Mouse (Mus musculus) hindbrain, embryonic 10.5 days (tissue): ENCODE results near the gene Nectin3. TPM values are rescaled to one million over a fixed set of nuclear protein-coding genes. Genes with fewer than 3 reads are reported as not detected.
"Not testable (repeated sequence)": the region's sequence is repeated elsewhere in the genome, so short reads cannot be mapped to it uniquely, and the experiment has no call there.

Source experiments
- DNase-seq: peaks from one replicate; pipeline ENCODE4 v3.0.0-alpha.2; 2017; ENCODE audit warnings: low spot score
- H3K27ac ChIP-seq: fragments of 300-500 bp; sonication (generic); 2 replicates; pipeline ENCODE4 v1.5.1; 2016; ENCODE audit warnings: mild to moderate bottlenecking, moderate library complexity
- H3K27me3 ChIP-seq: fragments of 300-500 bp; sonication (generic); 2 replicates; pipeline ENCODE4 v1.6.1; 2016; ENCODE audit warnings: mild to moderate bottlenecking; ENCODE audit not compliant: poor library complexity, insufficient read depth, severe bottlenecking
- H3K36me3 ChIP-seq: fragments of 300-500 bp; sonication (generic); 2 replicates; pipeline ENCODE4 v1.6.1; 2016; ENCODE audit warnings: mild to moderate bottlenecking, moderate library complexity
- H3K4me1 ChIP-seq: fragments of 300-500 bp; sonication (generic); replicated peaks from 2 replicates; pipeline ENCODE4 v1.6.1; 2016; ENCODE audit warnings: mild to moderate bottlenecking
- H3K4me3 ChIP-seq: fragments of 300-500 bp; sonication (generic); 2 replicates; pipeline ENCODE4 v1.5.1; 2016; ENCODE audit warnings: mild to moderate bottlenecking, moderate library complexity
- H3K9me3 ChIP-seq: fragments of 300-500 bp; sonication (generic); 2 replicates; pipeline ENCODE4 v1.6.1; 2016; ENCODE audit warnings: mild to moderate bottlenecking, moderate library complexity
- WGBS: fragments of 180-500 bp; shearing (Covaris S2); methylation state at CpG from one replicate; pipeline ENCODE4 v1.1.7; 2016; 5-methylcytosine and 5-hydroxymethylcytosine counted together
- polyA plus RNA-seq: library from polyadenylated mRNA; unstranded; fragments of >200 nt; fragmentation: Nextera tagmentation; extraction: Ambion mirVana; gene quantifications from 2 replicates; pipeline ENCODE4 v1.2.1, GENCODE M21; 2016

The Nectin3 gene
- polyA plus RNA-seq, 1 experiment from 2014 or later = 38.8 TPM

GRCm38 (mm10) chr16:46406844-46407639 lies 91.3 kb downstream of the Nectin3 start:
- H3K36me3 ChIP-seq = peaks cover 12% of the 10 kb centered on the region; the same call in 1 of the 2 replicates
- DNase-seq = no peak
- 93% methylated on average over 7 of the region's 7 CpGs for WGBS

GRCm38 (mm10) chr16:46397945-46398344 lies 100.4 kb downstream of the Nectin3 start:
- no peak overlapping the region for H3K27ac ChIP-seq
- peaks cover 53% of the 10 kb centered on the region for H3K36me3 ChIP-seq
- H3K9me3 ChIP-seq = no peaks in the 10 kb centered on the region
- DNase-seq = no peak
- H3K4me3 ChIP-seq = no peak overlapping the region
- no peaks in the 10 kb centered on the region for H3K4me1 ChIP-seq
- no peaks in the 10 kb centered on the region for H3K27me3 ChIP-seq
- 94% methylated on average over 4 of the region's 4 CpGs for WGBS

More at GRCm38 (mm10) chr16:46406844-46407639, 91.3 kb downstream of the Nectin3 start:
- H3K4me3 ChIP-seq = no peak overlapping the region
- no peaks in the 10 kb centered on the region for H3K27me3 ChIP-seq
- no peak overlapping the region for H3K27ac ChIP-seq
- no peaks in the 10 kb centered on the region for H3K9me3 ChIP-seq
- no peaks in the 10 kb centered on the region for H3K4me1 ChIP-seq

- WGBS = 52% methylated on average over 6 of the region's 6 CpGs
- Histone ChIP-seq H3K9me3 (no peaks in the 10 kb centered on the region), H3K27ac (no peak overlapping the region), H3K36me3 (peaks cover 13% of the 10 kb centered on the region), H3K4me1 (peaks cover 36% of the 10 kb centered on the region), H3K4me3 (no peak overlapping the region), H3K27me3 (no peaks in the 10 kb centered on the region)
- peak; percentile 11 for DNase-seq
These were observed 108.8 kb downstream of the Nectin3 start for GRCm38 (mm10) chr16:46389415-46390033.

GRCm38 (mm10) chr16:46388527-46389414 lies 109.6 kb downstream of the Nectin3 start:
- peaks cover 7% of the 10 kb centered on the region for H3K36me3 ChIP-seq
- WGBS = 44% methylated on average over 11 of the region's 11 CpGs
- DNase-seq = no peak
- H3K4me1 ChIP-seq = peaks cover 36% of the 10 kb centered on the region
- no peak overlapping the region for H3K4me3 ChIP-seq
- H3K27me3 ChIP-seq = no peaks in the 10 kb centered on the region
- peak overlapping the region; percentile 25; the same call in 1 of the 2 replicates for H3K27ac ChIP-seq
- H3K9me3 ChIP-seq = no peaks in the 10 kb centered on the region

GRCm38 (mm10) chr16:46384279-46384678 lies 114.0 kb downstream of the Nectin3 start:
- H3K4me1 ChIP-seq = peaks cover 14% of the 10 kb centered on the region
- H3K9me3 ChIP-seq = no peaks in the 10 kb centered on the region
- 83% methylated on average over 5 of the region's 5 CpGs for WGBS
- DNase-seq = no peak
- H3K27ac ChIP-seq = no peak overlapping the region
- H3K27me3 ChIP-seq = no peaks in the 10 kb centered on the region
- no peak overlapping the region for H3K4me3 ChIP-seq
- H3K36me3 ChIP-seq = no peaks in the 10 kb centered on the region

- Histone ChIP-seq H3K27ac (no peak overlapping the region), H3K9me3 (no peaks in the 10 kb centered on the region), H3K4me1 (peaks cover 5% of the 10 kb centered on the region), H3K36me3 (no peaks in the 10 kb centered on the region), H3K4me3 (no peak overlapping the region), H3K27me3 (no peaks in the 10 kb centered on the region)
- whole genome bisulfite sequencing = 93% methylated on average over 4 of the region's 4 CpGs
- no peak for DNase-seq
These were observed 115.0 kb downstream of the Nectin3 start for GRCm38 (mm10) chr16:46383344-46383743.

GRCm38 (mm10) chr16:46376575-46376974 lies 121.8 kb downstream of the Nectin3 start:
- Histone ChIP-seq H3K27me3 (no peaks in the 10 kb centered on the region), H3K36me3 (no peaks in the 10 kb centered on the region), H3K27ac (no peak overlapping the region), H3K9me3 (no peaks in the 10 kb centered on the region), H3K4me3 (no peak overlapping the region), H3K4me1 (no peaks in the 10 kb centered on the region)
- no peak for DNase-seq
- 84% methylated on average over 3 of the region's 3 CpGs for WGBS

- Histone ChIP-seq H3K4me3 (no peak overlapping the region), H3K27ac (no peak overlapping the region), H3K36me3 (no peaks in the 10 kb centered on the region), H3K27me3 (no peaks in the 10 kb centered on the region), H3K9me3 (no peaks in the 10 kb centered on the region), H3K4me1 (peaks cover 11% of the 10 kb centered on the region)
- peak; percentile 3 for DNase-seq
- WGBS = 61% methylated on average over 6 of the region's 6 CpGs
These were observed 136.3 kb downstream of the Nectin3 start for GRCm38 (mm10) chr16:46362022-46362421.

- not testable (repeated sequence) for H3K4me3 ChIP-seq, DNase-seq, H3K27ac ChIP-seq, H3K27me3 ChIP-seq, H3K9me3 ChIP-seq, H3K36me3 ChIP-seq
- peaks cover 11% of the 10 kb centered on the region for H3K4me1 ChIP-seq
- 87% methylated on average over 2 of the region's 2 CpGs for WGBS
These were observed 140.7 kb downstream of the Nectin3 start for GRCm38 (mm10) chr16:46357658-46358057.

GRCm38 (mm10) chr16:46356663-46357062 lies 141.7 kb downstream of the Nectin3 start:
- Histone ChIP-seq H3K27me3 (no peaks in the 10 kb centered on the region), H3K27ac (no peak overlapping the region), H3K4me1 (peaks cover 3% of the 10 kb centered on the region; the same call in 1 of the 2 replicates), H3K4me3 (no peak overlapping the region), H3K9me3 (no peaks in the 10 kb centered on the region), H3K36me3 (no peaks in the 10 kb centered on the region)
- DNase-seq = no peak
- WGBS = 46% methylated on average over 3 of the region's 3 CpGs
